Mouse (Mus musculus): ENCODE results near the gene Asic5. TPM values are rescaled to one million over a fixed set of nuclear protein-coding genes. Genes with fewer than 3 reads are reported as not detected.

The Asic5 gene
- not detected in 2 replicates for polyA plus RNA-seq (2012; rRNA removed)

GRCm38 (mm10) chr3:81981990-81982389 lies at the start of gene Asic5:
Gene Asic5, plus strand, starts transcription at chr3:81982290.

GRCm38 (mm10) chr3:81976102-81976501 lies 6.0 kb upstream of the Asic5 start, which contains the start of gene Tdo2:
Gene Tdo2, minus strand, starts transcription at chr3:81976202.

Other genes with a start within 250 kb of the Asic5 start
- gene Ctso, start 49.7 kb upstream of the Asic5 start, polyA plus RNA-seq (2012; rRNA removed) = 2.8 and 5.6 TPM in 2 replicates
- gene Tdo2, start 6.1 kb upstream of the Asic5 start, polyA plus RNA-seq (2012; rRNA removed) = 0.07 and 0.22 TPM in 2 replicates
- gene Gucy1b1, start 92.4 kb downstream of the Asic5 start, polyA plus RNA-seq (2012; rRNA removed) = 7.3 and 8.8 TPM in 2 replicates
- gene Gucy1a1, start 163.5 kb downstream of the Asic5 start, polyA plus RNA-seq (2012; rRNA removed) = 2.5 and 4.7 TPM in 2 replicates

Measured in central nervous system, embryonic 11.5 days (tissue).